Mouse (Mus musculus): Measurements from ENCODE around the gene Tcte2. TPM values are rescaled to one million over a fixed set of nuclear protein-coding genes. Genes with fewer than 3 reads are reported as not detected.
"Not testable (repeated sequence)": the region's sequence is repeated elsewhere in the genome, so short reads cannot be mapped to it uniquely, and the experiment has no call there.

The Tcte2 gene
- polyA plus RNA-seq, 1 experiment, result 1.7 TPM

- H3K27ac ChIP-seq (ENCODE audit: insufficient read depth, low read length), result no peak overlapping the region
- H3K4me3 ChIP-seq (ENCODE audit: insufficient read depth, low read length), result no peak overlapping the region
- peaks cover 13% of the 10 kb centered on the region; the same call in 1 of the 2 replicates for H3K4me1 ChIP-seq (ENCODE audit: control insufficient read depth, insufficient read depth, low read length)
- TF ChIP-seq POLR2A (IDR thresholded peaks at IDR 0.05; ENCODE audit: low read depth, low read length), result no peak
- TF ChIP-seq CTCF (IDR thresholded peaks at IDR 0.05; ENCODE audit: borderline replicate concordance, insufficient read depth, low read length), result no peak
These were observed 80.5 kb downstream of the Tcte2 start for GRCm38 (mm10) chr17:13681126-13681525.

- H3K4me1 ChIP-seq (ENCODE audit: control insufficient read depth, insufficient read depth, low read length), result peaks cover 8% of the 10 kb centered on the region; the same call in 1 of the 2 replicates
- TF ChIP-seq CTCF (IDR thresholded peaks at IDR 0.05; ENCODE audit: borderline replicate concordance, insufficient read depth, low read length) (no peak), POLR2A (IDR thresholded peaks at IDR 0.05; ENCODE audit: low read depth, low read length) (no peak)
- H3K27ac ChIP-seq (ENCODE audit: insufficient read depth, low read length), result no peak overlapping the region
- H3K4me3 ChIP-seq (ENCODE audit: insufficient read depth, low read length), result no peak overlapping the region
These were observed 81.3 kb downstream of the Tcte2 start for GRCm38 (mm10) chr17:13680318-13680717.

GRCm38 (mm10) chr17:13679725-13680124 is 81.9 kb downstream of the Tcte2 start:
- Histone ChIP-seq H3K4me1 (ENCODE audit: control insufficient read depth, insufficient read depth, low read length) (peaks cover 8% of the 10 kb centered on the region; the same call in 1 of the 2 replicates), H3K4me3 (ENCODE audit: insufficient read depth, low read length) (no peak overlapping the region), H3K27ac (ENCODE audit: insufficient read depth, low read length) (no peak overlapping the region)
- TF ChIP-seq CTCF (IDR thresholded peaks at IDR 0.05; ENCODE audit: borderline replicate concordance, insufficient read depth, low read length) (no peak), POLR2A (IDR thresholded peaks at IDR 0.05; ENCODE audit: low read depth, low read length) (no peak)

GRCm38 (mm10) chr17:13677225-13678148 is 84.1 kb downstream of the Tcte2 start:
- Histone ChIP-seq H3K4me3 (ENCODE audit: insufficient read depth, low read length) (no peak overlapping the region), H3K27ac (ENCODE audit: insufficient read depth, low read length) (no peak overlapping the region; the same call in 1 of the 2 replicates), H3K4me1 (ENCODE audit: control insufficient read depth, insufficient read depth, low read length) (peaks cover 4% of the 10 kb centered on the region; the same call in 1 of the 2 replicates)
- TF ChIP-seq POLR2A (IDR thresholded peaks at IDR 0.05; ENCODE audit: low read depth, low read length), result no peak
- TF ChIP-seq CTCF (IDR thresholded peaks at IDR 0.05; ENCODE audit: borderline replicate concordance, insufficient read depth, low read length), result no peak

GRCm38 (mm10) chr17:13676099-13676498 is 85.5 kb downstream of the Tcte2 start:
- not testable (repeated sequence) for H3K4me1 ChIP-seq (ENCODE audit: control insufficient read depth, insufficient read depth, low read length); H3K4me3 ChIP-seq (ENCODE audit: insufficient read depth, low read length); H3K27ac ChIP-seq (ENCODE audit: insufficient read depth, low read length)

GRCm38 (mm10) chr17:13675630-13676029 is 86.0 kb downstream of the Tcte2 start:
- Histone ChIP-seq H3K4me1 (ENCODE audit: control insufficient read depth, insufficient read depth, low read length) (no peaks in the 10 kb centered on the region), H3K4me3 (ENCODE audit: insufficient read depth, low read length) (no peak overlapping the region), H3K27ac (ENCODE audit: insufficient read depth, low read length) (no peak overlapping the region)
- no peak for TF ChIP-seq CTCF (IDR thresholded peaks at IDR 0.05; ENCODE audit: borderline replicate concordance, insufficient read depth, low read length)
- TF ChIP-seq POLR2A (IDR thresholded peaks at IDR 0.05; ENCODE audit: low read depth, low read length), result no peak

GRCm38 (mm10) chr17:13674695-13675306 is 86.8 kb downstream of the Tcte2 start:
- no peak for TF ChIP-seq POLR2A (IDR thresholded peaks at IDR 0.05; ENCODE audit: low read depth, low read length)
- no peak for TF ChIP-seq CTCF (IDR thresholded peaks at IDR 0.05; ENCODE audit: borderline replicate concordance, insufficient read depth, low read length)
- H3K4me1 ChIP-seq (ENCODE audit: control insufficient read depth, insufficient read depth, low read length), result 0 out of 2 replicates have a peak, but pooled peaks cover under 1% of the 10 kb centered on the region
- no peak overlapping the region for H3K27ac ChIP-seq (ENCODE audit: insufficient read depth, low read length)
- H3K4me3 ChIP-seq (ENCODE audit: insufficient read depth, low read length), result no peak overlapping the region

GRCm38 (mm10) chr17:13671732-13672131 is 89.9 kb downstream of the Tcte2 start:
- Histone ChIP-seq H3K4me3 (ENCODE audit: insufficient read depth, low read length) (no peak overlapping the region), H3K27ac (ENCODE audit: insufficient read depth, low read length) (no peak overlapping the region), H3K4me1 (ENCODE audit: control insufficient read depth, insufficient read depth, low read length) (peaks cover 10% of the 10 kb centered on the region; the same call in 1 of the 2 replicates)
- TF ChIP-seq CTCF (IDR thresholded peaks at IDR 0.05; ENCODE audit: borderline replicate concordance, insufficient read depth, low read length), result no peak

- Histone ChIP-seq H3K27ac (ENCODE audit: insufficient read depth, low read length) (peak overlapping the region; percentile 92), H3K4me1 (ENCODE audit: control insufficient read depth, insufficient read depth, low read length) (peaks cover 10% of the 10 kb centered on the region; the same call in 1 of the 2 replicates)
- no peak for TF ChIP-seq CTCF (IDR thresholded peaks at IDR 0.05; ENCODE audit: borderline replicate concordance, insufficient read depth, low read length)
- no peak for TF ChIP-seq POLR2A (IDR thresholded peaks at IDR 0.05; ENCODE audit: low read depth, low read length)
These were observed 91.4 kb downstream of the Tcte2 start for GRCm38 (mm10) chr17:13670227-13670626.

GRCm38 (mm10) chr17:13669206-13669605 is 92.4 kb downstream of the Tcte2 start:
- H3K4me3 ChIP-seq (ENCODE audit: insufficient read depth, low read length), result no peak overlapping the region
- peak overlapping the region; percentile 92 for H3K27ac ChIP-seq (ENCODE audit: insufficient read depth, low read length)
- TF ChIP-seq CTCF (IDR thresholded peaks at IDR 0.05; ENCODE audit: borderline replicate concordance, insufficient read depth, low read length) (no peak), POLR2A (IDR thresholded peaks at IDR 0.05; ENCODE audit: low read depth, low read length) (no peak)
- H3K4me1 ChIP-seq (ENCODE audit: control insufficient read depth, insufficient read depth, low read length), result peaks cover 10% of the 10 kb centered on the region; the same call in 1 of the 2 replicates

More at GRCm38 (mm10) chr17:13670227-13670626, 91.4 kb downstream of the Tcte2 start:
- H3K4me3 ChIP-seq (ENCODE audit: insufficient read depth, low read length), result no peak overlapping the region

All from embryonic fibroblast, embryonic 13.5 days (primary cell).